Mouse (Mus musculus) forebrain, postnatal 0 days (tissue): ENCODE measurements around the gene Klk1b16. TPM values are rescaled to one million over a fixed set of nuclear protein-coding genes. Genes with fewer than 3 reads are reported as not detected.
"Not testable (repeated sequence)": the region's sequence is repeated elsewhere in the genome, so short reads cannot be mapped to it uniquely, and the experiment has no call there.

Source experiments
- ATAC-seq: fragments of 200-750 bp; cut with Nextera tagmentation; 2 replicates; pipeline ENCODE4 v1.8.0; 2017; ENCODE audit warnings: mild to moderate bottlenecking, moderate library complexity
- DNase-seq: peaks from one replicate; pipeline ENCODE4 v3.0.0-alpha.2; 2015
- H3K27ac ChIP-seq: fragments of 300-500 bp; sonication (generic); 2 replicates; pipeline ENCODE4 v1.5.1; 2014; ENCODE audit warnings: low read depth, mild to moderate bottlenecking, antibody characterized with exemption, low read length, moderate library complexity, mixed read lengths
- H3K27me3 ChIP-seq: fragments of 300-500 bp; sonication (generic); 2 replicates; pipeline ENCODE4 v1.6.1; 2014; ENCODE audit warnings: mild to moderate bottlenecking, low read length, mixed read lengths; ENCODE audit not compliant: insufficient read depth
- H3K36me3 ChIP-seq: fragments of 300-500 bp; sonication (generic); 2 replicates; pipeline ENCODE4 v1.6.1; 2014; ENCODE audit warnings: mild to moderate bottlenecking, moderate library complexity; ENCODE audit not compliant: insufficient read depth
- H3K4me1 ChIP-seq: fragments of 300-500 bp; sonication (generic); 2 replicates; pipeline ENCODE4 v1.6.1; 2014; ENCODE audit warnings: antibody characterized with exemption; ENCODE audit not compliant: insufficient read depth
- H3K4me2 ChIP-seq: fragments of 300-500 bp; sonication (generic); 2 replicates; pipeline ENCODE4 v1.6.1; 2014; ENCODE audit warnings: low read depth, mild to moderate bottlenecking, moderate library complexity
- H3K4me3 ChIP-seq: fragments of 300-500 bp; sonication (generic); 2 replicates; pipeline ENCODE4 v1.5.1; 2014; ENCODE audit warnings: low read depth, low read length, mixed read lengths
- H3K9ac ChIP-seq: fragments of 300-500 bp; sonication (generic); 2 replicates; pipeline ENCODE4 v1.6.1; 2014; ENCODE audit warnings: mild to moderate bottlenecking
- H3K9me3 ChIP-seq: fragments of 300-500 bp; sonication (generic); 2 replicates; pipeline ENCODE4 v1.6.1; 2016; ENCODE audit warnings: low read length
- CTCF ChIP-seq: sonication (generic); IDR thresholded peaks from 2 replicates; pipeline ENCODE4 v1.5.1; 2016; ENCODE audit warnings: antibody characterized with exemption, control low read depth, low read depth
- WGBS: fragments of 180-500 bp; shearing (Covaris S2); extraction: QIAGEN DNeasy Blood & Tissue Kit; methylation state at CpG from one replicate; pipeline ENCODE4 v1.1.7; 2014; 5-methylcytosine and 5-hydroxymethylcytosine counted together
- polyA plus RNA-seq: library from polyadenylated mRNA; unstranded; fragments of >200 nt; fragmentation: Nextera tagmentation; extraction: Ambion mirVana; gene quantifications from 2 replicates; pipeline ENCODE4 v1.2.1, GENCODE M21; 2015
- total RNA-seq: library from RNA; depleted of rRNA; stranded (reverse); fragments of >200 nt; gene quantifications from 2 replicates; pipeline ENCODE4 v1.2.3, GENCODE M21; 2014; rRNA removed

The Klk1b16 gene
- total RNA-seq (not detected in 2 replicates), polyA plus RNA-seq (not detected in 2 replicates)

DNA sequence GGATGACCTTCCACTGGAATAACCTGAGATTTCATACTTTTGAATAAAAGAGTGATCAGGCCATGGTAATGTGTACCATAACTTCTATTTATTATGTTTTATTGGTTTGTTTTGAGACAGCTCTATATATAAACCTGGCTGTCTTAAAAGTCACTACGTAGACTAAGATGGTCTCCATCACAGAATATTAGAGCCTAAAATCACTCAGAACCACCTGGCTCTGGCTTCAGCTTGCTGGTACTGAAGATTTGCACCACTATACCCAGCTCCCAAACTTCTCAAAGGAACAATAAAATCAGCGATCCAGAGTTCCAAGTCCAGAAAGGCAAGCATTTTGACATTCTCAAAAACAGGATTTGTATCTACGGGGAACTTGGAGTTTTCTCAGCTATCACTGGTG, at the start of gene Klk1b16:
Klk1b16 (plus strand) TSS at position 301 of the 400 bp plus-strand sequence.
- no peak for TF ChIP-seq CTCF
- H3K4me1 ChIP-seq, result no peaks in the 10 kb centered on the region
- WGBS, result 95% methylated on average over 3 of the region's 3 CpGs
- H3K9me3 ChIP-seq, result no peaks in the 10 kb centered on the region
- no peaks in the 10 kb centered on the region for H3K27me3 ChIP-seq
- no peak within 1 kb of the TSS for H3K4me3 ChIP-seq
- no peak within 1 kb of the TSS for H3K9ac ChIP-seq
- ATAC-seq (no peak), DNase-seq (no peak)
- H3K27ac ChIP-seq, result no peak within 1 kb of the TSS
- H3K4me2 ChIP-seq, result no peak within 1 kb of the TSS
- no peaks in the 10 kb centered on the region for H3K36me3 ChIP-seq

DNA sequence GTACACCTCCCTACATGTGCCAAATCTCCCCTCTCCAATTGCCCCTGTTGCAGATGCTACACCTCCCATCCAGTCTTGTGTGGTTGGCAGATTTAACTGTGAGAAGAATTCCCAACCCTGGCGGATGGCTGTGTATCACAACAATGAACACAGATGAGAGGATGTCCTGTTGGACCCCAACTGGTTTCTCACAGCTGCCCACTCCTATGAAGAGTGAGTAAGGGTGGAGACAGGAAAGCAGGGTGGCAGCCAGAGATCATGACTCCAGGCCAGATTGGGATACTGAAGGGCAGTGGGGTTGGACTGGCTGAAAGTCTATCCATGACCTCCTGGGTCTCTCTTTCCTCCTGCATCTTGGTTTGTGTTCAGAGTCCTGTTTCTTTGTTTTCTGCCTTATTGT, 40.5 kb upstream of the Klk1b16 start:
- Histone ChIP-seq H3K4me1 (no peaks in the 10 kb centered on the region), H3K4me2 (no peak overlapping the region), H3K36me3 (no peaks in the 10 kb centered on the region), H3K9ac (no peak overlapping the region), H3K27ac (no peak overlapping the region), H3K9me3 (no peaks in the 10 kb centered on the region), H3K4me3 (no peak overlapping the region), H3K27me3 (no peaks in the 10 kb centered on the region)
- no peak for DNase-seq
- 71% methylated on average over 1 of the region's 1 CpGs for WGBS
- TF ChIP-seq CTCF, result no peak
- no peak for ATAC-seq

DNA sequence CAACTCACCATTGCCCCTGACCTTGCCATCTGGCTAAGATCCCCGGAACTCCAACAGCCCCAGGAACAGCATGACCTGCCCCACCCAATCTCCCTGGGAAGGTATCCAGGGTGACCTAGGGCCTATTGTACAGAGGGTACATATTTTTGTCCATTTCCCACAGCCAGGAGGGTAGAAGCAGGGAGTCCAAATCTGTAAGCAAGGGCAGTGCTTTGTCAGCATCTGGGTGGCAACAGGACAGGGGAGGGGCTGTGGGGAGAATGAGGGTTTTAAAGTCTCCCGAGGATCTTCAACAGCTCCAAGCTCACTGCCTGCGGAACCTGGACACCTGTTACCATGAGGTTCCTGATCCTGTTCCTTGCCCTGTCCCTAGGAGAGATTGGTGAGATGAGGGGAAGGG, 34.5 kb upstream of the Klk1b16 start, which contains the start of gene Klk1b21:
Klk1b21 (plus strand) TSS at position 301 of the 400 bp plus-strand sequence.
- H3K27me3 ChIP-seq, H3K9me3 ChIP-seq, ATAC-seq, H3K9ac ChIP-seq, H3K4me1 ChIP-seq, H3K27ac ChIP-seq, H3K4me3 ChIP-seq, H3K36me3 ChIP-seq, DNase-seq, H3K4me2 ChIP-seq: not testable (repeated sequence)
- 68% methylated on average over 3 of the region's 3 CpGs for WGBS

DNA sequence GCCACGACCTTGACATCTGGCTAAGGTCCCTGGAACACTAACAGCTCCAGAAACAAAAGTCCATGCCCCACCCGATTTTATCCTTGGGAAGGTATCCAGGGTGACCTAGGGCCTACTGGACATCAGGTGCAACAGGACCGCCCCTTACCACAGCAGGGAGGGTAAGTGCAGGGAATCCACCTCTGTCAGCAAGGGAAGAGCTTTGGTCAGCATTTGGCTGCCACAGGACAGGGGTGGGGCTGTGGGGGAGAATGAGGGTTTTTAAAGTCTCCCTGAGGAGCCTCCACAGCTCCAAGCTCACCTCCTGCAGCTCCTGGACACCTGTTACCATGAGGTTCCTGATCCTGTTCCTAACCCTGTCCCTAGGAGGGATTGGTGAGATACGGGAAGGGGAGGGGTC, 24.2 kb upstream of the Klk1b16 start, which contains the start of gene Klk1b22:
Klk1b22 (plus strand) TSS at position 301 of the 400 bp plus-strand sequence.
- Histone ChIP-seq H3K4me3 (no peak within 1 kb of the TSS), H3K36me3 (no peaks in the 10 kb centered on the region), H3K27me3 (no peaks in the 10 kb centered on the region), H3K9ac (no peak within 1 kb of the TSS), H3K9me3 (no peaks in the 10 kb centered on the region), H3K4me1 (no peaks in the 10 kb centered on the region), H3K27ac (no peak within 1 kb of the TSS), H3K4me2 (no peak within 1 kb of the TSS)
- no peak for DNase-seq
- TF ChIP-seq CTCF, result no peak
- WGBS, result 77% methylated on average over 4 of the region's 4 CpGs
- no peak for ATAC-seq

DNA sequence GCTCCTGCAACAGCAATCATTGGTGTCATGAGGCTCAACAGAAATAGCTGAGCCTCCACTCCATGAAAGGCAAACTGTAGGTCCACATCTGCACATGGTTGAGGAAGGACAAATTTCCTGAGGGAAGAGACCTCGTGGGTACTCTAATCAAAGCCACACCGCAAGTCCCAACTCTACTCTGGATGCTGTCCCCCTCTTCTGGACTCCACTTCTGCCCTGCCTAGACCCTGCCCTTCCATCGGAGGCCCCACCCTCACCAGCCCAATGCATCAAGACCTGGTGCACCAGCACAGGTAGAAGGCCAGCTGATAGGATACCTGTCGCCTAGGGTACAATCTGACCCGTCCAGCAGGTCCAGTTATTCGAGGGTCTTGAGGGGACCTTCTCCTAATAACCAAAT, 13.1 kb upstream of the Klk1b16 start:
- Histone ChIP-seq H3K9me3 (no peaks in the 10 kb centered on the region), H3K27ac (no peak overlapping the region), H3K36me3 (no peaks in the 10 kb centered on the region), H3K27me3 (no peaks in the 10 kb centered on the region), H3K4me2 (no peak overlapping the region), H3K9ac (no peak overlapping the region), H3K4me3 (no peak overlapping the region), H3K4me1 (no peaks in the 10 kb centered on the region)
- 88% methylated on average over 6 of the region's 6 CpGs for WGBS
- DNase-seq, result no peak
- no peak for TF ChIP-seq CTCF
- ATAC-seq, result no peak

GRCm38 (mm10) chr7:44179299-44180045, 42.9 kb downstream of the Klk1b16 start:
- Histone ChIP-seq H3K4me1 (no peaks in the 10 kb centered on the region), H3K4me3 (no peak overlapping the region), H3K9ac (no peak overlapping the region), H3K4me2 (no peak overlapping the region), H3K27ac (no peak overlapping the region), H3K9me3 (no peaks in the 10 kb centered on the region), H3K27me3 (no peaks in the 10 kb centered on the region), H3K36me3 (no peaks in the 10 kb centered on the region)
- 21% methylated on average over 9 of the region's 9 CpGs for WGBS
- DNase-seq, result no peak
- TF ChIP-seq CTCF, result no peak
- no peak for ATAC-seq

- H3K4me3 ChIP-seq, H3K4me2 ChIP-seq, H3K27ac ChIP-seq, H3K36me3 ChIP-seq, H3K9ac ChIP-seq, H3K27me3 ChIP-seq, ATAC-seq, H3K4me1 ChIP-seq, H3K9me3 ChIP-seq, DNase-seq: not testable (repeated sequence)
- WGBS, result 66% methylated on average over 8 of the region's 8 CpGs
Measured at GRCm38 (mm10) chr7:44186516-44186915, 49.9 kb downstream of the Klk1b16 start.

- H3K27ac ChIP-seq, ATAC-seq, H3K4me1 ChIP-seq, H3K4me3 ChIP-seq, H3K27me3 ChIP-seq, H3K9me3 ChIP-seq, H3K4me2 ChIP-seq, H3K36me3 ChIP-seq, DNase-seq, H3K9ac ChIP-seq: not testable (repeated sequence)
Measured at GRCm38 (mm10) chr7:44187936-44188335, 51.4 kb downstream of the Klk1b16 start, which contains the start of gene Klk1b24. Klk1b24 (plus strand) TSS chr7:44188236.
